Mouse (Mus musculus): ENCODE measurements around the gene Mcu.

Gene Mcu

DNA sequence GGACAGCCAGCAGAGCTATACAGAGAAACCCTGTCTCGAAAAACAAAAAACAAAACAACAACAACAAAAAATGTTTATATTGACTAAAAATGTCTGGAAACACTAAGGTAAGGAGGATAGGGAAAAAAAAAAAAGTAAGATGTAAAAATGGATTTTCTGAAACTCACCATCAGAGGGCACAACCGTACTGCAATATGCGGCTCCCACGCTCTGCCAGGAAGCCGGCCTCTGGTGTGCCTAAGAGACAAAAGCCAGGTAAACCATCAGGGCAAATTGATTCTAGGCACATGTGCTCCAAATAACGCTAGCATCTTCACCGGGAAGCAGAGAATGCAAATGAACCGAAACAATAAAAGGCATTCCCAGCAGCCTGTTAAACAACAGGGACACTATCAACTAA lies 125.6 kb downstream of the Mcu start:
- DNase-seq (ENCODE audit: low spot score), result no peak

- DNase-seq (ENCODE audit: low spot score), result no peak
Measured at GRCm38 (mm10) chr10:59489411-59489810, 127.1 kb downstream of the Mcu start.

DNA sequence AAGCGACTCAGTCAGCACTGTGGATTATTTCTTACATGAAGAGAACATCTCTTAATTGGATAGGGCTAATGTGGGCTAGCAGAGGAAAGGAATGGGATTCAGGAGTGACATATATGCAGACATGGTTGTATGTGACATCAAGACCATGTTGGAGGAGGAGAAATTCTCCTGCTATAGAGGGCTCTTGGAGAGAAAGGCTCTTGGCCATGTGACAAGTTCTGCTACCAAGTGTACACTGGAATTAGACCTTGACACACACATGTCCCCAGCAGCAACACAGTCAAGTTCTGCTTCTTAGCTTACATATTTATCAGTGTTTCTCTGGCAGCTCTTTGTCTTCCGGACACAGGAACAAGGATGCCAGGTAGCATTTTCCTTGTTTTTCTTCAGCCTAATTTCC lies 129.1 kb downstream of the Mcu start:
- no peak for DNase-seq (ENCODE audit: low spot score)

- no peak for DNase-seq (ENCODE audit: low spot score)
Measured at GRCm38 (mm10) chr10:59484318-59484717, 132.2 kb downstream of the Mcu start.

DNA sequence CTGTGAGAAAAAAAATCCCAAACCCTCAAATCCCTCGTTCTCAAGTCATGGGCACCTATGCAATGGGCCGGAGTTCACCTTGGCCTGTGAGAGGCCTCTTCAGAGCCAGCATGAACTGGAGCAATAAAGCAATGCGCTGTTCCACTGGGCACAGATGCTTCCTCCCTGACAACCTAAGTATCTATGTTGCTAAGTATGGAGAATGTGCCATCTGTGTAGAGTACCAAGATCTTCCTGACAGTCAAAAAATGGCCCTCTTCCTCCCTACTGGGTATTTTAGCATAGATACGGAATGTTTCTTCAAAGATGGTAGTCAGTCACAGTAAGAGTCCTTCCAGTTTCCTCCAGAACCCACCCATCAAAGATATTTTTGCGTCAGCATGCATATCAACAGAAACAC lies 135.1 kb downstream of the Mcu start:
- no peak for DNase-seq (ENCODE audit: low spot score)

DNA sequence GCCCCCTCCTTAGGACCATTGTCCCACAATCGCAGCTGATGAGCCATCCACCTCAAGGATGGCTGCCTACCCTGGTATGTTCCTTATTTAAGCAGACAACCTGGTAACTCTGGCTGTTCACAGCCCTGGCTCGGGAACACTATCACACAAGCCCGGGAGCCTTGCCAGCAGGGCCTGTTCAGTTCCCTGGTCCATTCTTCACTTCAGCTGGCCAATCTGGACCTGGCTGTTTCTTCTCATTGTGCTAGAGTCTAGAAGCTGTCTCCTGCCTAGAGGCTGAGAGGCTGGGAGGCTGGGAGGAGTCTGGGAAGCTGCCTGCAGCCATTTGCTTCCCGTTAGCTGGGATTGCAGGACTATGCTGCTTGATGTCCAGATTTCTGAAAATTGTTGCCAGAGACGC lies 146.0 kb downstream of the Mcu start:
- DNase-seq (ENCODE audit: low spot score), result no peak

- no peak for DNase-seq (ENCODE audit: low spot score)
Measured at GRCm38 (mm10) chr10:59467297-59467696, 149.2 kb downstream of the Mcu start.

- no peak for DNase-seq (ENCODE audit: low spot score)
Measured at GRCm38 (mm10) chr10:59466626-59467025, 149.9 kb downstream of the Mcu start.

- DNase-seq (ENCODE audit: low spot score), result no peak
Measured at GRCm38 (mm10) chr10:59465546-59465945, 150.9 kb downstream of the Mcu start.

GRCm38 (mm10) chr10:59462307-59462706 lies 154.2 kb downstream of the Mcu start:
- DNase-seq (ENCODE audit: low spot score), result no peak

DNA sequence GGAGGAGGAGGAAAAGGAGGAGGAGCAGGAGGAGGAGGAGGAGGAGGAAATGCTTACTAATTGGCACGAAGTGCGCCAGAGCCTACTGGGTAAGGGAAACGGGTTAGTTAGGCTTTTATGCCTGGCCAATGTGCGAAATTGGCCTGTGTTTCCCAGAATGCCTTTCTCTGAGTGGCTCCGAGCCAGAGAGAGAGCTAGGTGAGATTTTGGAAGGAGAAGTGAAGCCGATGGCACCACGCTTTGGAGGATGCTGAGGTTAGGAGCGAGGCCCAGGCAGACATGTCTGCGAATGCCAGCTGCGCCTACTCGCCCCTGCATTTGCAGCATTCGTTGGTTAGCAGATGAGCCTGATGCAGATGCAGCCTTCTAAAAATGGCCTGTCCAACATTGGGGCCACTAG lies 156.7 kb downstream of the Mcu start:
- no peak for DNase-seq (ENCODE audit: low spot score)

DNA sequence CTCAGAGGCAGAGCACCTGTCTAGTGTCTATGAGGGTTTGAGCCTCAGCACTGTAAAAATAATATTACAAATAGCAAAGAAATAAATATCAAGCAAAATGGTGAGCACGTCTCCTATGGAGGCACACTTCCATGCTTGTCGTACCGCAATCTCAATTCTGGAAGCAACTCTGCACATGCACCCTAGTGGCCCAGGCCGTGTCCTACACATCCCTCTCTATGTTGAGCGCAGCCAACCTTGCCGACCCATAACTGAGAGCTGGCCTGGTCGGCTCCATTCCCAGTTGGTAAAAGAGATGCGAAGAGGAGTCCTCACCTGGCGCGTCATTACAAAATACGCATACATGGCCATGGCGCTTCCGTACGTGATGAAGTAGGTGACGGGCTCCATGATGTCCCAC lies 161.9 kb downstream of the Mcu start:
- no peak for DNase-seq (ENCODE audit: low spot score)

- DNase-seq (ENCODE audit: low spot score), result no peak
Measured at GRCm38 (mm10) chr10:59451839-59452238, 164.7 kb downstream of the Mcu start.

GRCm38 (mm10) chr10:59447546-59447945 lies 168.9 kb downstream of the Mcu start:
- DNase-seq (ENCODE audit: low spot score), result no peak

DNA sequence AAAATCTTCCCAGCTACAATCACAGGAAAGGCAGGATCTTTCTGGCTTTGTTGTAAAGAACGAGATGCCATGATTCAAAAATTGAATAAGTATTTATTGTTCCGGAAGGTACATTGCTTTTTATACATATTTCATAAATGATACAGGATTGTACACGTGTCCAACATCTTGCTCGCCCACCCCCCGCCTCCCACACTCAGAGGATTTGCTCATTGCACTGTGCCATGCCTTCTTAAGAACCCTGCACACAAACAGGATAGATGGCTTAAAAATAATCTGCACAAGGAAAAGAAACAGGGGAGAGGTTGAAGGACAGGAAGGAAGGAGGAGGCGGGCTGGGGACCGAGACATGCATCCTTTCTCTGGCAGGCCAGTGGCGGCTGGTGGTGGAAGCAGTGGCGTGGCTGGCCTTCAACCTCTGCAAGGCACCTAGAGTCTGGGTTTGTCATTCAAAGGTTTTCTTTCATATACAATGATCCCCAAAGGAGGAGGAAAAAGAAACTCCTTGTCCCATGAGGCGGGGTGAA lies 169.5 kb downstream of the Mcu start:
- DNase-seq (ENCODE audit: low spot score), result no peak

DNA sequence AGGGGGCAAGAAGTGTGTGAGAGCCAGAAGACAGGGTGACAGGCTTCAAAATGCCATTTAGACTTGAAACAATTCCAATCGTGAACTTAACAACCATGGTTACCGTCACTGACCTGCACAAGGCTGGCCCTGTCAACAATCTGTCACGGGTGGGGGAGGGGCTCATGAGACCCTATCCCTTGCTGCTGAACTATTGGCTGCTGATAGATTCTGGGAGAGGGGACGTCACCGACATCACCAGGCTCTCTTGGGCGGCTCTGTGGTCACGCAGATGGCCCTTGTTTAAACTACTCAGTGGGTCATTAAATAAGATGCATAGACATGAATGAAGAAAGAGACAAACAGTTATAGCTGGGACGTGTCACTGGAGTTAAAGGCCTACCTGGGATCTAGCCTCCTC lies 171.9 kb downstream of the Mcu start:
- no peak for DNase-seq (ENCODE audit: low spot score)

- no peak for DNase-seq (ENCODE audit: low spot score)
Measured at GRCm38 (mm10) chr10:59444106-59444505, 172.4 kb downstream of the Mcu start.

GRCm38 (mm10) chr10:59443212-59443611 lies 173.3 kb downstream of the Mcu start:
- DNase-seq (ENCODE audit: low spot score), result no peak

DNA sequence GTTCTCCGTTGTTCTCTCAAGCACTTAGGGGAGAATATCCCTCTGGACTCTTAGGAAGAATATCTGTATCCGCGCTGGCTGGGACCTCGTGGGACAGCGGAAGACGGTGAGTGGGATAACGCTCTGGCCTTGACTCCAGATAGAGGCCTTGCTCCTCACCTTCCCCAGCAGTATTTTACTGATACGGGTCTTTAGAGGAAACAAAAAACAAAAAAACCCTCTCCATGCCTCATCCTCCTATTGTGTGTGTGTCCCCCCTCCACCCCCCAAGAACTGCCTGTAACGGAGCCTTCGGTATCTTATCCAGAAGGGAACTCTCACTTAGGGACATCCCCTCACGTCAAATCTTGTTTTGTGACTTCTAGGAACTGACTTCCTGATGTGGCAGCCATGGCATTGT lies 174.8 kb downstream of the Mcu start, which contains the start of gene Oit3:
TSS of gene Oit3 (minus strand) at position 44 of the 400 bp plus-strand sequence.
- no peak for DNase-seq (ENCODE audit: low spot score)

GRCm38 (mm10) chr10:59440177-59440576 lies 176.3 kb downstream of the Mcu start:
- DNase-seq (ENCODE audit: low spot score), result no peak

GRCm38 (mm10) chr10:59439508-59439931 lies 177.0 kb downstream of the Mcu start:
- peak; percentile 15 for DNase-seq (ENCODE audit: low spot score)

DNA sequence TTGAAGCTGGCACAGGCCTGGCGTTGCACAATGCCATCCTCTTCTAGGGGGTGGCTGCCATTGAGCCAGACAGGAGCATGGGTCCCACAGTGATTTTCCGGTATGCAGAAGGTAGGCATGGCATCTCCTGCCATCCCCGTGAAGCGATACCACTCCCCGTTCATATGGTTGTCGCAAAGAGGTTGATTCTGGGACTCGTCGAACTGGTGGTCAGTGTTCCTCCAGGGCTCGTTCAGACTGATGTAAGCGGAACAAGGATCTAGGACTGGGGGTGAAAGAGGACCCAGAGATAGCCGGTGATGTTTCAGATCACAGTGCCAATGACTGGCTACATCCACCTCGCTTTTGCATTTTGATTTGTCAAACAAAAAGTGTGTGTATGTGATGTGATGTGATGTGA lies 177.8 kb downstream of the Mcu start:
- DNase-seq (ENCODE audit: low spot score), result no peak

GRCm38 (mm10) chr10:59435746-59436145 lies 180.7 kb downstream of the Mcu start:
- no peak for DNase-seq (ENCODE audit: low spot score)

- no peak for DNase-seq (ENCODE audit: low spot score)
Measured at GRCm38 (mm10) chr10:59430701-59431218, 185.7 kb downstream of the Mcu start.

Measured in ovary, postnatal 14 days (tissue).